Mouse (Mus musculus) MEL (cell line): ENCODE measurements around the gene Cul7.
A peak's percentile ranks its signal among the peaks of the same experiment; 100 is the strongest.

Experiments used
- CTCF ChIP-seq, 3 experiments: IDR thresholded peaks in 2 of 3; conservative IDR thresholded peaks in 1 of 3; 2 replicates each; pipeline ENCODE4 v1.5.1; 2011 to 2012; ENCODE audit warnings: low read length in 3 of 3, low read depth in 2 of 3, mild to moderate bottlenecking in 2 of 3, improper control_type of control experiment in 1 of 3, inconsistent platforms in 1 of 3, mixed read lengths in 1 of 3, moderate library complexity in 1 of 3; ENCODE audit not compliant: control insufficient read depth in 1 of 3, insufficient read depth in 1 of 3, poor library complexity in 1 of 3, severe bottlenecking in 1 of 3
- EP300 ChIP-seq, 2 experiments: IDR thresholded peaks; 2 replicates each; pipeline ENCODE4 v1.6.1; 2011; ENCODE audit warnings: improper control_type of control experiment in 2 of 2, low read length in 2 of 2, low read depth in 1 of 2, mild to moderate bottlenecking in 1 of 2
- ETS1 ChIP-seq: IDR thresholded peaks from 2 replicates; pipeline ENCODE4 v1.6.1; 2012; ENCODE audit warnings: low read depth, mild to moderate bottlenecking, inconsistent platforms, low read length, improper control_type of control experiment, moderate library complexity
- MYC ChIP-seq: IDR thresholded peaks from 2 replicates; pipeline ENCODE4 v1.6.1; 2011; ENCODE audit warnings: low read depth, mild to moderate bottlenecking, low read length, improper control_type of control experiment, moderate library complexity
- ZKSCAN1 ChIP-seq: IDR thresholded peaks from 2 replicates; pipeline ENCODE4 v1.6.1; 2012; ENCODE audit warnings: low read depth, mild to moderate bottlenecking, inconsistent platforms, low read length, improper control_type of control experiment, moderate library complexity

GRCm38 (mm10) chr17:46646322-46646662, 3.8 kb upstream of the Cul7 start:
- TF ChIP-seq MYC (peak; percentile 87), ZKSCAN1 (no peak), CTCF (IDR thresholded peaks at IDR 0.05 in 2 of 3, conservative IDR thresholded peaks at IDR 0.05 in 1 of 3; ENCODE audit: control insufficient read depth in 1 of 3, insufficient read depth in 1 of 3, low read depth in 2 of 3, low read length in 3 of 3, poor library complexity in 1 of 3, severe bottlenecking in 1 of 3) (no peak), ETS1 (no peak), EP300 (IDR thresholded peaks at IDR 0.05; ENCODE audit: low read depth in 1 of 2, low read length in 2 of 2) (no peak)
